Mouse (Mus musculus) stomach, embryonic 15.5 days (tissue): ENCODE measurements at regions not wholly inside any gene's neighbourhood (a gene's known extent, or its start where the extent isn't known, plus 50 kb on each side); places are given as distances from the start of the nearest gene placed in this dataset.
A peak's percentile ranks its signal among the peaks of the same experiment; 100 is the strongest.
"Not testable (repeated sequence)": the region's sequence is repeated elsewhere in the genome, so short reads cannot be mapped to it uniquely, and the experiment has no call there.

Source experiments
- ATAC-seq: fragments of 200-750 bp; cut with Nextera tagmentation; 2 replicates; pipeline ENCODE4 v1.8.0; 2017; ENCODE audit warnings: low read depth, moderate number of reproducible peaks, moderate TSS enrichment; ENCODE audit not compliant: insufficient read depth, low FRiP score
- H3K27ac ChIP-seq: fragments of 300-500 bp; sonication (generic); 2 replicates; pipeline ENCODE4 v1.5.1; 2015; ENCODE audit warnings: mild to moderate bottlenecking, inconsistent platforms
- H3K27me3 ChIP-seq: fragments of 300-500 bp; sonication (generic); replicated peaks from 2 replicates; pipeline ENCODE4 v1.6.1; 2015; ENCODE audit warnings: inconsistent platforms
- H3K36me3 ChIP-seq: fragments of 300-500 bp; sonication (generic); 2 replicates; pipeline ENCODE4 v1.6.1; 2015; ENCODE audit warnings: inconsistent platforms
- H3K4me1 ChIP-seq: fragments of 300-500 bp; sonication (generic); 2 replicates; pipeline ENCODE4 v1.6.1; 2015; ENCODE audit warnings: inconsistent platforms
- H3K4me2 ChIP-seq: fragments of 300-500 bp; sonication (generic); 2 replicates; pipeline ENCODE4 v1.6.1; 2015; ENCODE audit warnings: mild to moderate bottlenecking, inconsistent platforms
- H3K4me3 ChIP-seq: fragments of 300-500 bp; sonication (generic); replicated peaks from 2 replicates; pipeline ENCODE4 v1.5.1; 2015; ENCODE audit warnings: inconsistent platforms
- H3K9ac ChIP-seq: fragments of 300-500 bp; sonication (generic); 2 replicates; pipeline ENCODE4 v1.6.1; 2015; ENCODE audit warnings: inconsistent platforms
- H3K9me3 ChIP-seq: fragments of 300-500 bp; sonication (generic); 2 replicates; pipeline ENCODE4 v1.6.1; 2016; ENCODE audit warnings: inconsistent platforms
- WGBS: fragments of 180-500 bp; shearing (Covaris S2); methylation state at CpG from one replicate; pipeline ENCODE4 v1.1.7; 2015; 5-methylcytosine and 5-hydroxymethylcytosine counted together

DNA sequence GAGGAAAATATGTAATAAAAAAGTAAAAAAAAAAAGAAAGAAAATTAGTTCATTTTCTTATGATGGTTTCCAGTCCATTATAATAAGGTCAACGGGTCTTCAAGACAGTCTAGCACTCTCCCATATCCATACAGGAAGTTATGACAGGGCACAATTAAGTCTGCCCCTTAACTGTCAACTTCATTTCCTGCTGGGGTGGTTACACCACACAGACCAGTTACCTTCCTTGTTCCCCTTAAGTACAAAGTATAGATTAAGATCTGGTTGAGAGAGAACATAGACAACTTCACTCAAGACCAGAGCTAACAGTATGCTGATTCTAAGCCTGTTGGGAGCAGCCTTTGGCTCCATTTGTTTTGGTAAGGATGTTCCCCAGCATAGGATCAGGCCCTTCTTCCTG lies 855.2 kb upstream of the Olfr1507 start:
- not testable (repeated sequence) for H3K4me2 ChIP-seq, H3K27ac ChIP-seq, H3K4me3 ChIP-seq, H3K36me3 ChIP-seq, ATAC-seq, H3K27me3 ChIP-seq, H3K9me3 ChIP-seq, H3K4me1 ChIP-seq, H3K9ac ChIP-seq
- WGBS = 79% methylated on average over 1 of the region's 1 CpGs

DNA sequence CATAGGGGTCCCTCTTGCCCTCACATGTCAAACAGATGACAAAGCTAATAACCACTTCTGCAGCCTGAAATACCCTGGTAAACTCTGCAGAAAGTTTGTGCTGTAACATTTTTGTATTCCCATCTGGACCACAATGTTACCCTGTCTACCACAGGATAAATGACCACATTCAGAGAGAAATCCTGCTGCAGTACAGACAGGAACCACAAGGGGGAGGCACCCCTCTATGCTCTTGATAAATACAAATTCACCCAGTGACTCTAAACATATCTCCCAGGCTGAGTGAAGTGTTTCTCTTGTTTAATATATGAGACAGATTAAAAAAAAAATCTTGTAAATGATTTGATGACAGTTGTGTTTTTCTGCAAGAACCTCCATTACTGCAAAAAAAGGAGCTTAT lies 853.6 kb upstream of the Olfr1507 start:
- H3K4me3 ChIP-seq, H3K27me3 ChIP-seq, ATAC-seq, H3K9ac ChIP-seq, H3K27ac ChIP-seq, H3K4me1 ChIP-seq, H3K36me3 ChIP-seq, H3K4me2 ChIP-seq, H3K9me3 ChIP-seq: not testable (repeated sequence)

DNA sequence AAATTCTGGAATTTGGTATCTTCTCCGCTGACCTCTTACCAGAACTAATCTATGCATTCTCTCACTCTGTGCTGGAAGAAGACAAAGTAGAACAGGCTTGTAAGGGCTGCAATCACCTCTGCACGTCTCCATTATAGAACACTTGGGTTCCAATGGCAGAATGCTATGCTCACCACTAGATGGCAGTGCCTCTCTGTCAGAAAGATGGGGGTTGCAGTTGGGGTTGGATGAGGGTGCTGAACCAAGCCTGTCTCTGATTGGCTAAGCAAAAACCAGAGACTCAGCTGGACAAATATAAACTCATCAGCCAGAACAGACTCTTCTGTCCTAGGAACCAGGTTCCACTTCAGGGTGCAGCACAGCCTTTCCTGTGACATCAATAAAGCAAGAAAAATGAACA lies 850.0 kb upstream of the Olfr1507 start:
- H3K4me3 ChIP-seq, ATAC-seq, H3K9ac ChIP-seq, H3K9me3 ChIP-seq, H3K27me3 ChIP-seq, H3K36me3 ChIP-seq, H3K27ac ChIP-seq, H3K4me1 ChIP-seq, H3K4me2 ChIP-seq: not testable (repeated sequence)
- 42% methylated on average over 2 of the region's 2 CpGs for WGBS

GRCm38 (mm10) chr14:53343849-53344248 lies 848.3 kb upstream of the Olfr1507 start:
- H3K4me1 ChIP-seq, H3K27ac ChIP-seq, H3K27me3 ChIP-seq, H3K4me2 ChIP-seq, ATAC-seq, H3K36me3 ChIP-seq, H3K4me3 ChIP-seq, H3K9ac ChIP-seq, H3K9me3 ChIP-seq: not testable (repeated sequence)
- WGBS = 53% methylated on average over 5 of the region's 5 CpGs

DNA sequence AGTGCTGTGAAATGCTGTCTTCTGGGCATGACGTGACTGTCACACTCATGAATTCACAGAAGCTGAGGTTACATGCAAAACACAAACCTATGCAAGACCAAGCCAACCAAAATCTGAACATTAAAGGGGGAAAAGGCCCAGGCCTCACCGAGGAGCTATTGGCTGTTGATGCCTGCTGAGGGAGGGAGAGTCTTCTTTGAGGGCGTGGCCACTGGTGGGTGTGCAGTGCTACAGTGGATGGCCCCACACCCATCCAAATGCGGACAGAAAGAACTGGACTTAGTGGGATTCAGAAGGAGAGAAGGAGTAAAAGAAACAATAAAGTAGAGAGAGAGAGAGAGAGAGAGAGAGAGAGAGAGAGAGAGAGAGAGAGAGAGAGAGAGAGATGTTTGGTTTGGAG lies 843.6 kb upstream of the Olfr1507 start:
- H3K9ac ChIP-seq, H3K4me3 ChIP-seq, H3K4me1 ChIP-seq, H3K27ac ChIP-seq, H3K4me2 ChIP-seq, H3K9me3 ChIP-seq, H3K36me3 ChIP-seq, H3K27me3 ChIP-seq, ATAC-seq: not testable (repeated sequence)
- WGBS = 38% methylated on average over 1 of the region's 4 CpGs

DNA sequence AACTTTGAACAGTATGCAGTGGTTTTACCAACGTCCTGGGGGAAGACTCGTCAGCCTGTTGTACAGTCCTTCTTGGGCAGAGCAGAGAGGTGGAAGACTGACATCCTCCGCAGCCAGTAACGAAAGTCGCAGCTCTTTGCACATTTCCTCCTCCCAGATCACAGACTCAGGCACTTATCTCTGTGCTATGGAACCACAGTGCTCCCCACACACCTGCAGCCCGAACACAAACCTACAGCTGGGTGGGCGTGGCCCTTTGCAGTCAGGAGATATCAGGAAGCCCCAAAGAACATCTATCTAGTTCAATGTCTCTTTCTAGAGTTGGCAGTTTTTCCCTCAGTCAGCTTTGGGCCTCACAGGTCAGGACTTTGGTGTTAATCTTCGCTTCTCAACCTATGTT lies 841.9 kb upstream of the Olfr1507 start:
- H3K4me1 ChIP-seq, H3K36me3 ChIP-seq, H3K27ac ChIP-seq, H3K4me2 ChIP-seq, H3K9me3 ChIP-seq, H3K27me3 ChIP-seq, H3K4me3 ChIP-seq, H3K9ac ChIP-seq: not testable (repeated sequence)
- WGBS = 49% methylated on average over 3 of the region's 8 CpGs
- peak; percentile 53; the same call in 1 of the 2 replicates for ATAC-seq

GRCm38 (mm10) chr14:53336705-53337104 lies 841.2 kb upstream of the Olfr1507 start:
- not testable (repeated sequence) for H3K9me3 ChIP-seq, H3K4me2 ChIP-seq, H3K4me3 ChIP-seq, ATAC-seq, H3K27ac ChIP-seq, H3K4me1 ChIP-seq, H3K9ac ChIP-seq, H3K36me3 ChIP-seq, H3K27me3 ChIP-seq
- 0% methylated on average over 1 of the region's 2 CpGs for WGBS

DNA sequence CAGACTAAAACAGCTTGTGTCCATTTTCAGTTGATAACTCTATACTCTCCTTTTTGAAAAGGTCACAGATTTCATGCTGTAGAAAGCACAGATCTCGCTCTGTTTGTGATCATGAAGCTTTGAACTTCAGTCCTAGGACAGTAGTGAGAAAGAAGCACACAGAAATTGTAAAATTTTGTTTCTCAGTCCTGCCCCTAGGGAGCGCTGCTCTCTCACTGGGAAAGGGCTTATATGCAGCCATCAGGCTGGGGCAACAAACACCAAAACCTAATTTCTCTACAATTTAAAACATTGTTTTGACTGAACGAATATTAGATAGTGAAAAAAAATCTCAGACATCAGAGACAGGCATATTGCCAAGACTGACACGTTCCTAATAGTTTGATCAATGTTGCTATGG lies 838.9 kb upstream of the Olfr1507 start:
- not testable (repeated sequence) for ATAC-seq, H3K9ac ChIP-seq, H3K4me3 ChIP-seq, H3K27me3 ChIP-seq, H3K4me1 ChIP-seq, H3K27ac ChIP-seq, H3K36me3 ChIP-seq, H3K9me3 ChIP-seq, H3K4me2 ChIP-seq
- WGBS = no CpG with 5 or more reads among the region's 4 CpGs

GRCm38 (mm10) chr14:53331153-53331552 lies 835.6 kb upstream of the Olfr1507 start:
- not testable (repeated sequence) for H3K27ac ChIP-seq, H3K4me2 ChIP-seq, ATAC-seq, H3K9me3 ChIP-seq, H3K4me1 ChIP-seq, H3K36me3 ChIP-seq, H3K4me3 ChIP-seq, H3K9ac ChIP-seq, H3K27me3 ChIP-seq

DNA sequence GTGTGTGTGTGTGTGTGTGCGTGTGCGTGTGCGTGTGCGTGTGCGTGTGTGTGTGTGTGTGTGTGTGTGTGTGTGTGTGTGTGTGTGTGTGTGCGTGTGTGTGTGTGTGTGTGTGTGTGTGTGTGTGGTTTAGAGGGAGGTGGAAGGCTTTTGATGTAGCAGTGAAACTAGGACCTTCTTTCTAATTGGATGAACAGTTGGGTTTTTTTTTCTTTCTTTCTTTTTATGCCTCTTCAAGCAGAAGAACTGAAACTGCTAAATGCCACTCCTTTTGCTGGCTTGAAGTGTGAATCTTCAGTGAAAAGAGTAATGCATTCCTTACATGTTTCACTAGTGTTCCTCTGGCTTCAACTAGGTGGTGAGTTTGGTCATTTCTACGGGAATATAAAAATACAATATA lies 828.8 kb upstream of the Olfr1507 start:
- H3K4me1 ChIP-seq, H3K27me3 ChIP-seq, H3K27ac ChIP-seq, H3K36me3 ChIP-seq, H3K4me2 ChIP-seq, H3K9ac ChIP-seq, H3K4me3 ChIP-seq, H3K9me3 ChIP-seq, ATAC-seq: not testable (repeated sequence)
- WGBS = no CpG with 5 or more reads among the region's 7 CpGs

DNA sequence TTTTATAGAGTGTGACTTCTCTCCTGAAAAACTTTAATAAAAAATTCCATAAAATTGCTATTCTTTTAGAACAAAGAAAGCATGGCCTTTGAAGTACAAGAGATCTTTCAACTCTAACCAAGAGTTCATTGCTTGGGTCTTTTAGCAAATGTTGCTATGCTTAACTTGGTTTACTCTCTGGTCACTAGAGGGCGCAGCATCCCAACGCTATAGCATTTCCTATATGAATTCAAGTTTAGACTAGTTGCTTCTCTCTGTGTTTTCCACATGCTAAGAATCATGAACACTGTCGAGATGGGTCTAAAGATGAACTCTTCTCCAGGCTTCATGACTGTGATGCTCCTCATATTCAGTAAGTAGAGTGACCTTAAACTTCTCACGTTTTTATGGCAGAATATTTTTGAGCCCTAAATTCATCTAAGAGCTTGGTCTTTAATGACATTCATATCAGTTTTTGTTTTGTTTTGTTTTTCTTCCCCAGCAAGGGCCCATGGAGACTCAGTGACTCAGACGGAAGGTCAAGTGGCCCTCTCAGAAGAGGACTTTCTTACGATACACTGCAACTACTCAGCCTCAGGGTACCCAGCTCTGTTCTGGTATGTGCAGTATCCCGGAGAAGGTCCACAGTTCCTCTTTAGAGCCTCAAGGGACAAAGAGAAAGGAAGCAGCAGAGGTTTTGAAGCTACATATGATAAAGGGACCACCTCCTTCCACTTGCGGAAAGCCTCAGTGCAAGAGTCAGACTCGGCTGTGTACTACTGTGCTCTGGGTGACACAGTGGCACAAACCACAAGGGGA lies 823.2 kb upstream of the Olfr1507 start:
- H3K27ac ChIP-seq, H3K9me3 ChIP-seq, H3K4me3 ChIP-seq, H3K9ac ChIP-seq, H3K4me2 ChIP-seq, ATAC-seq, H3K36me3 ChIP-seq, H3K4me1 ChIP-seq, H3K27me3 ChIP-seq: not testable (repeated sequence)
- WGBS = no CpG with 5 or more reads among the region's 9 CpGs

- H3K4me1 ChIP-seq, H3K4me2 ChIP-seq, H3K27ac ChIP-seq, H3K9me3 ChIP-seq, H3K9ac ChIP-seq, H3K27me3 ChIP-seq, H3K4me3 ChIP-seq, ATAC-seq, H3K36me3 ChIP-seq: not testable (repeated sequence)
- 20% methylated on average over 1 of the region's 1 CpGs for WGBS
Measured at GRCm38 (mm10) chr14:53312490-53312889, 816.9 kb upstream of the Olfr1507 start.

DNA sequence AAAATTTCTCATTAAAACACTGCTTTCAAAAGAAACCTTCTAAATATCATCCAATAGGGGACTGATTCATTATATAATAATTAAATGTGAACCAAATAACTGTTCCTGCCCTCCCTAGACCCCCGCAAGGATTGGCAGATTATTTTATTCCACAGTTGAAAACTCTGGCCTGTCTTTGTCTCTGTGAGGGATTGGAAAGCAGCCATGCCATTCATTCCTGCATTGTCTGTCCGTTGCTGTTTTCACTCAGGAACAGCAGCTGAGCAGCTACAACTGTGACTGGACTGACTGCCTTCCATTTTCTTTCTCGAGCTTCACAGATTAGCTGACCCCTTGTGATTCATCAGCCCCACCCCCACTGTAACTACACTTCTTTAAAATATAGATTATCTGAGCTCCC lies 807.6 kb upstream of the Olfr1507 start:
- not testable (repeated sequence) for H3K4me3 ChIP-seq, H3K36me3 ChIP-seq, H3K27me3 ChIP-seq, H3K4me2 ChIP-seq, H3K4me1 ChIP-seq, H3K9me3 ChIP-seq, H3K9ac ChIP-seq, H3K27ac ChIP-seq, ATAC-seq
- WGBS = no CpG with 5 or more reads among the region's 3 CpGs
